Mouse (Mus musculus) spleen, adult 2 months (tissue): ENCODE data around the gene Nfib. TPM values are rescaled to one million over a fixed set of nuclear protein-coding genes. Genes with fewer than 3 reads are reported as not detected.

ENCODE experiments used
- DNase-seq, 2 experiments: peaks; one replicate each; pipeline versions ENCODE4 v3.0.0 to v3.0.0-alpha.2; 2012 to 2021; ENCODE audit warnings: low spot score in 2 of 2, low read depth in 1 of 2
- H3K27ac ChIP-seq: fragments of 200-500 bp; 2 replicates; pipeline ENCODE4 v1.5.1; 2012; ENCODE audit warnings: low read length, inconsistent platforms; ENCODE audit not compliant: insufficient read depth
- H3K27me3 ChIP-seq: fragments of 200-500 bp; 2 replicates; pipeline ENCODE4 v1.6.1; 2012; ENCODE audit warnings: mild to moderate bottlenecking, moderate library complexity, low read length, inconsistent platforms; ENCODE audit not compliant: control insufficient read depth, insufficient read depth
- H3K36me3 ChIP-seq: fragments of 200-500 bp; 2 replicates; pipeline ENCODE4 v1.6.1; 2012; ENCODE audit warnings: mild to moderate bottlenecking, low read length, inconsistent platforms; ENCODE audit not compliant: control insufficient read depth, insufficient read depth
- H3K4me1 ChIP-seq: fragments of 200-500 bp; 2 replicates; pipeline ENCODE4 v1.6.1; 2011; ENCODE audit warnings: inconsistent platforms; ENCODE audit not compliant: control insufficient read depth, insufficient read depth, insufficient read length
- H3K4me3 ChIP-seq: fragments of 200-500 bp; 2 replicates; pipeline ENCODE4 v1.5.1; 2011; ENCODE audit warnings: mild to moderate bottlenecking, inconsistent platforms; ENCODE audit not compliant: insufficient read depth, insufficient read length; ENCODE audit errors: extremely low read depth
- CTCF ChIP-seq: fragments of 200-500 bp; IDR thresholded peaks from 2 replicates; pipeline ENCODE4 v1.5.1; 2011; ENCODE audit warnings: mild to moderate bottlenecking, inconsistent platforms; ENCODE audit not compliant: insufficient read depth, insufficient read length, insufficient replicate concordance; ENCODE audit errors: extremely low read depth
- POLR2A ChIP-seq: fragments of 200-500 bp; IDR thresholded peaks from 2 replicates; pipeline ENCODE4 v1.6.1; 2011; ENCODE audit warnings: low read depth, low read length, inconsistent platforms
- WGBS: fragments of 180-500 bp; shearing (Covaris S2); methylation state at CpG from one replicate; pipeline ENCODE4 v1.1.7; 2018; 5-methylcytosine and 5-hydroxymethylcytosine counted together
- polyA plus RNA-seq: library from polyadenylated mRNA; depleted of rRNA; stranded (reverse); fragments of >200 nt; gene quantifications from 2 replicates; pipeline ENCODE4 v1.2.3, GENCODE M21; 2012

Nfib gene
- polyA plus RNA-seq, 1 experiment = 2.3 TPM

- Histone ChIP-seq H3K27ac (no peak overlapping the region), H3K4me3 (no peak overlapping the region), H3K27me3 (no peaks in the 10 kb centered on the region), H3K36me3 (no peaks in the 10 kb centered on the region), H3K4me1 (no peaks in the 10 kb centered on the region)
- no peak for TF ChIP-seq POLR2A
- no peak for TF ChIP-seq CTCF
- DNase-seq = no peak
- WGBS = 90% methylated on average over 7 of the region's 7 CpGs
Measured at GRCm38 (mm10) chr4:82664436-82664835, 41.1 kb downstream of the Nfib start.

GRCm38 (mm10) chr4:82663749-82664381 is 41.7 kb downstream of the Nfib start:
- 89% methylated on average over 6 of the region's 6 CpGs for WGBS
- TF ChIP-seq POLR2A (no peak), CTCF (no peak)

GRCm38 (mm10) chr4:82662626-82663025 is 42.9 kb downstream of the Nfib start:
- no peaks in the 10 kb centered on the region for H3K27me3 ChIP-seq
- 86% methylated on average over 3 of the region's 3 CpGs for WGBS
- H3K36me3 ChIP-seq = no peaks in the 10 kb centered on the region
- TF ChIP-seq CTCF (no peak), POLR2A (no peak)
- no peak for DNase-seq
- H3K27ac ChIP-seq = no peak overlapping the region
- H3K4me3 ChIP-seq = no peak overlapping the region
- no peaks in the 10 kb centered on the region for H3K4me1 ChIP-seq

More at GRCm38 (mm10) chr4:82663749-82664381, 41.7 kb downstream of the Nfib start:
- H3K27ac ChIP-seq = no peak overlapping the region
- no peaks in the 10 kb centered on the region for H3K4me1 ChIP-seq
- no peak for DNase-seq
- no peak overlapping the region for H3K4me3 ChIP-seq
- no peaks in the 10 kb centered on the region for H3K27me3 ChIP-seq
- no peaks in the 10 kb centered on the region for H3K36me3 ChIP-seq

GRCm38 (mm10) chr4:82662222-82662621 is 43.3 kb downstream of the Nfib start:
- Histone ChIP-seq H3K36me3 (no peaks in the 10 kb centered on the region), H3K27me3 (no peaks in the 10 kb centered on the region), H3K4me3 (no peak overlapping the region), H3K4me1 (no peaks in the 10 kb centered on the region), H3K27ac (no peak overlapping the region)
- DNase-seq = no peak
- TF ChIP-seq CTCF (no peak), POLR2A (no peak)
- WGBS = 76% methylated on average over 9 of the region's 9 CpGs

GRCm38 (mm10) chr4:82661215-82661614 is 44.3 kb downstream of the Nfib start:
- Histone ChIP-seq H3K27ac (no peak overlapping the region), H3K27me3 (no peaks in the 10 kb centered on the region), H3K4me3 (no peak overlapping the region), H3K36me3 (no peaks in the 10 kb centered on the region), H3K4me1 (no peaks in the 10 kb centered on the region)
- 91% methylated on average over 7 of the region's 7 CpGs for WGBS
- no peak for DNase-seq
- TF ChIP-seq POLR2A (no peak), CTCF (no peak)

GRCm38 (mm10) chr4:82645679-82646078 is 59.9 kb downstream of the Nfib start:
- TF ChIP-seq CTCF (no peak), POLR2A (no peak)
- no peak for DNase-seq
- H3K36me3 ChIP-seq = no peaks in the 10 kb centered on the region
- no peak overlapping the region for H3K27ac ChIP-seq
- no peaks in the 10 kb centered on the region for H3K27me3 ChIP-seq
- WGBS = 9% methylated on average over 5 of the region's 5 CpGs
- H3K4me1 ChIP-seq = no peaks in the 10 kb centered on the region; the same call in 1 of the 2 replicates
- no peak overlapping the region for H3K4me3 ChIP-seq

- WGBS = 93% methylated on average over 9 of the region's 9 CpGs
- Histone ChIP-seq H3K27me3 (no peaks in the 10 kb centered on the region), H3K36me3 (no peaks in the 10 kb centered on the region), H3K27ac (no peak overlapping the region), H3K4me1 (no peaks in the 10 kb centered on the region; the same call in 1 of the 2 replicates), H3K4me3 (no peak overlapping the region)
- no peak for TF ChIP-seq CTCF
- no peak for TF ChIP-seq POLR2A
- no peak for DNase-seq
Measured at GRCm38 (mm10) chr4:82644797-82645196, 60.8 kb downstream of the Nfib start.
